ENCODE assay signal across 35 mouse cellular contexts in genomic region chr16:44562061-44562460, GRCm38 (mm10). TPM values are rescaled to one million over a fixed set of nuclear protein-coding genes. Genes with fewer than 3 reads are reported as not detected.
"Had no signal": no experiment of that assay in that cellular context is flagged by ENCODE, and none has a peak within 500 bp of the region (broad histone marks: within the 10 kb centered on the region; RNA-seq: fewer than 3 reads in every experiment).

No protein-coding gene starts in this region.

- H3K27me3 ChIP-seq: limb, embryonic 12.5 days; limb, embryonic 13.5 days; limb, embryonic 15.5 days; lung, embryonic 15.5 days; midbrain, embryonic 12.5 days; midbrain, embryonic 13.5 days; midbrain, embryonic 15.5 days; neural tube, embryonic 12.5 days; neural tube, embryonic 13.5 days had no signal

- H3K36me3 ChIP-seq: limb, embryonic 10.5 days; limb, embryonic 12.5 days; limb, embryonic 13.5 days; limb, embryonic 15.5 days; liver, embryonic 12.5 days; liver, embryonic 13.5 days; liver, embryonic 15.5 days; lung, embryonic 15.5 days; midbrain, embryonic 10.5 days; midbrain, embryonic 12.5 days; midbrain, embryonic 13.5 days; midbrain, embryonic 15.5 days; neural tube, embryonic 12.5 days; neural tube, embryonic 13.5 days had no signal

- H3K4me3 ChIP-seq: limb, embryonic 10.5 days; limb, embryonic 12.5 days; limb, embryonic 13.5 days; limb, embryonic 15.5 days; liver, embryonic 12.5 days; liver, embryonic 13.5 days; liver, embryonic 15.5 days; lung, embryonic 15.5 days; megakaryocyte, embryonic 14.5 days; midbrain, embryonic 10.5 days; midbrain, embryonic 12.5 days; midbrain, embryonic 13.5 days; midbrain, embryonic 15.5 days; myocyte; neural tube, embryonic 12.5 days; neural tube, embryonic 13.5 days had no signal

- H3K9me3 ChIP-seq: limb, embryonic 10.5 days; limb, embryonic 12.5 days; limb, embryonic 13.5 days; limb, embryonic 15.5 days; liver, embryonic 12.5 days; liver, embryonic 13.5 days; liver, embryonic 15.5 days; lung, embryonic 15.5 days; megakaryocyte, embryonic 14.5 days; midbrain, embryonic 10.5 days; midbrain, embryonic 12.5 days; midbrain, embryonic 13.5 days; midbrain, embryonic 15.5 days; neural tube, embryonic 12.5 days; neural tube, embryonic 13.5 days had no signal

- H3K4me1 ChIP-seq: liver, embryonic 12.5 days; liver, embryonic 13.5 days had no signal

- H3K9ac ChIP-seq: limb, embryonic 12.5 days; limb, embryonic 13.5 days; limb, embryonic 15.5 days; liver, embryonic 12.5 days; liver, embryonic 13.5 days; liver, embryonic 14.5 days; liver, embryonic 15.5 days; liver, postnatal 0 days; lung, embryonic 14.5 days; lung, embryonic 15.5 days; midbrain, embryonic 12.5 days; midbrain, embryonic 13.5 days; midbrain, embryonic 15.5 days; neural tube, embryonic 12.5 days; neural tube, embryonic 13.5 days had no signal

- H3K4me2 ChIP-seq: limb, embryonic 12.5 days; limb, embryonic 13.5 days; limb, embryonic 15.5 days; liver, embryonic 11.5 days; liver, embryonic 12.5 days; liver, embryonic 13.5 days; liver, embryonic 15.5 days; lung, embryonic 14.5 days; lung, embryonic 15.5 days; midbrain, embryonic 11.5 days; midbrain, embryonic 12.5 days; midbrain, embryonic 13.5 days; midbrain, embryonic 15.5 days; neural tube, embryonic 12.5 days; neural tube, embryonic 13.5 days had no signal

- DNase-seq: left cerebral cortex, postnatal 4 days; liver; liver, embryonic 13.5 days; liver, postnatal 0 days; lung, adult 18-20 months; lung, adult 2 months; lung, embryonic 14.5 days; lung, postnatal 10 days; lung, postnatal 14 days; lung, postnatal 36 days; lung, postnatal 4 days; midbrain, embryonic 14.5 days had no signal

- ATAC-seq: liver, embryonic 12.5 days; liver, postnatal 0 days; lung, postnatal 0 days; midbrain, embryonic 13.5 days; midbrain, embryonic 15.5 days; midbrain, embryonic 16.5 days had no signal

- H3K27ac ChIP-seq: limb, embryonic 10.5 days; limb, embryonic 12.5 days; limb, embryonic 13.5 days; limb, embryonic 15.5 days; liver, embryonic 12.5 days; liver, embryonic 13.5 days; liver, embryonic 14.5 days; liver, embryonic 15.5 days; lung, embryonic 15.5 days; macrophage; midbrain, embryonic 12.5 days; midbrain, embryonic 13.5 days; midbrain, embryonic 15.5 days; neural tube, embryonic 12.5 days; neural tube, embryonic 13.5 days had no signal

RNA-seq across cellular contexts. Expression of gene Boc, which starts 3.4 kb away (rescaled TPM):
- total RNA-seq: megakaryocyte-erythroid progenitor cell, adult 5-6 weeks; monocyte, adult 5-6 weeks had no signal
